Mouse (Mus musculus): ENCODE measurements around the gene Cd200.

GRCm38 (mm10) chr16:45391680-45392079 is 17.2 kb downstream of the Cd200 start:
- TF ChIP-seq CTCF (IDR thresholded peaks at IDR 0.05; ENCODE audit: borderline replicate concordance, insufficient read depth, low read length) = no peak
- TF ChIP-seq POLR2A (IDR thresholded peaks at IDR 0.05; ENCODE audit: low read depth, low read length) = no peak
